Mouse (Mus musculus): ENCODE data around the gene Kcnq1.

- TF ChIP-seq CTCF (IDR thresholded peaks at IDR 0.05; ENCODE audit: control insufficient read depth, insufficient read depth, insufficient read length) (no peak), MYOD1 (IDR thresholded peaks at IDR 0.05; ENCODE audit: control insufficient read depth, insufficient read length, low read depth) (no peak), USF1 (IDR thresholded peaks at IDR 0.05; ENCODE audit: low read depth) (no peak)
Observed at GRCm38 (mm10) chr7:143408615-143409021, 302.5 kb downstream of the Kcnq1 start.

Measured in C2C12 (cell line).